Mouse (Mus musculus) left cerebral cortex, postnatal 4 days (tissue): ENCODE data around the gene Ndufc2. TPM values are rescaled to one million over a fixed set of nuclear protein-coding genes. Genes with fewer than 3 reads are reported as not detected.

Source experiments
- DNase-seq: peaks from one replicate; pipeline ENCODE4 v3.0.0-alpha.2; 2022
- intact Hi-C: fragments of 180-260 bp; cut with DNase I; formaldehyde crosslinking; loops from one replicate; pipeline ENCODE4 v1.15.1; 2025
- total RNA-seq, 2 experiments: library from RNA; stranded (reverse); gene quantifications; 2 replicates each; pipeline ENCODE4 v1.2.3; 2021

Gene Ndufc2
- total RNA-seq, 2 experiments from 2014 or later: 249 to 255 TPM

- DNase-seq: peak; percentile 90
- intact Hi-C loops: no loop called here
Measured at GRCm38 (mm10) chr7:97386806-97387370, 12.9 kb upstream of the Ndufc2 start.

- intact Hi-C loops: no loop called here
- DNase-seq: peak; percentile 25
Measured at GRCm38 (mm10) chr7:97387561-97388147, 12.1 kb upstream of the Ndufc2 start.

GRCm38 (mm10) chr7:97388541-97388940 is 11.3 kb upstream of the Ndufc2 start:
- DNase-seq: no peak
- intact Hi-C loops: no loop called here

GRCm38 (mm10) chr7:97391293-97392078 is 8.3 kb upstream of the Ndufc2 start:
- DNase-seq: no peak
- intact Hi-C loops: no loop called here

GRCm38 (mm10) chr7:97392079-97392445 is 7.7 kb upstream of the Ndufc2 start:
- no peak for DNase-seq
- intact Hi-C loops: no loop called here

GRCm38 (mm10) chr7:97394375-97394774 is 5.4 kb upstream of the Ndufc2 start:
- no peak for DNase-seq
- intact Hi-C loops: no loop called here

GRCm38 (mm10) chr7:97398943-97399342 is 860 bp upstream of the Ndufc2 start:
- intact Hi-C loops: no loop called here
- no peak for DNase-seq

- no peak for DNase-seq
- intact Hi-C loops: no loop called here
Measured at GRCm38 (mm10) chr7:97407145-97407544, 7.3 kb downstream of the Ndufc2 start.

- intact Hi-C loops: no loop called here
- DNase-seq: no peak
Measured at GRCm38 (mm10) chr7:97411106-97411505, 11.3 kb downstream of the Ndufc2 start.

GRCm38 (mm10) chr7:97411575-97411974 is 11.8 kb downstream of the Ndufc2 start:
- no peak for DNase-seq
- intact Hi-C loops: no loop called here

- DNase-seq: no peak
- intact Hi-C loops: no loop called here
Measured at GRCm38 (mm10) chr7:97413981-97414380, 14.2 kb downstream of the Ndufc2 start.

- DNase-seq: no peak
- intact Hi-C loops: no loop called here
Measured at GRCm38 (mm10) chr7:97414426-97414825, 14.6 kb downstream of the Ndufc2 start.

GRCm38 (mm10) chr7:97414915-97415687 is 15.3 kb downstream of the Ndufc2 start:
- intact Hi-C loops: no loop called here
- no peak for DNase-seq

- intact Hi-C loops: no loop called here
- no peak for DNase-seq
Measured at GRCm38 (mm10) chr7:97416473-97416872, 16.7 kb downstream of the Ndufc2 start.

- intact Hi-C loops: no loop called here
- peak; percentile 87 for DNase-seq
Measured at GRCm38 (mm10) chr7:97416906-97417777, 17.3 kb downstream of the Ndufc2 start, which contains the start of gene Thrsp. Gene Thrsp (minus strand): TSS chr7:97417730.

- DNase-seq: no peak
- intact Hi-C loops: no loop called here
Measured at GRCm38 (mm10) chr7:97418717-97419116, 18.9 kb downstream of the Ndufc2 start.

- DNase-seq: no peak
- intact Hi-C loops: no loop called here
Measured at GRCm38 (mm10) chr7:97419163-97419562, 19.4 kb downstream of the Ndufc2 start.

- no peak for DNase-seq
- intact Hi-C loops: no loop called here
Measured at GRCm38 (mm10) chr7:97420406-97420805, 20.6 kb downstream of the Ndufc2 start.

- intact Hi-C loops: no loop called here
- peak; percentile 81 for DNase-seq
Measured at GRCm38 (mm10) chr7:97420958-97421651, 21.3 kb downstream of the Ndufc2 start.

- no peak for DNase-seq
- intact Hi-C loops: no loop called here
Measured at GRCm38 (mm10) chr7:97423754-97424153, 24.0 kb downstream of the Ndufc2 start.
